Mouse (Mus musculus) central nervous system, embryonic 18 days (tissue): ENCODE results near the gene S100z. TPM values are rescaled to one million over a fixed set of nuclear protein-coding genes. Genes with fewer than 3 reads are reported as not detected.

Experiments
- polyA plus RNA-seq: library from polyadenylated mRNA; depleted of rRNA; stranded (reverse); fragments of >200 nt; gene quantifications from 2 replicates; pipeline ENCODE4 v1.2.3, GENCODE M21; 2012; rRNA removed

S100z gene
- not detected in 2 replicates for polyA plus RNA-seq

DNA sequence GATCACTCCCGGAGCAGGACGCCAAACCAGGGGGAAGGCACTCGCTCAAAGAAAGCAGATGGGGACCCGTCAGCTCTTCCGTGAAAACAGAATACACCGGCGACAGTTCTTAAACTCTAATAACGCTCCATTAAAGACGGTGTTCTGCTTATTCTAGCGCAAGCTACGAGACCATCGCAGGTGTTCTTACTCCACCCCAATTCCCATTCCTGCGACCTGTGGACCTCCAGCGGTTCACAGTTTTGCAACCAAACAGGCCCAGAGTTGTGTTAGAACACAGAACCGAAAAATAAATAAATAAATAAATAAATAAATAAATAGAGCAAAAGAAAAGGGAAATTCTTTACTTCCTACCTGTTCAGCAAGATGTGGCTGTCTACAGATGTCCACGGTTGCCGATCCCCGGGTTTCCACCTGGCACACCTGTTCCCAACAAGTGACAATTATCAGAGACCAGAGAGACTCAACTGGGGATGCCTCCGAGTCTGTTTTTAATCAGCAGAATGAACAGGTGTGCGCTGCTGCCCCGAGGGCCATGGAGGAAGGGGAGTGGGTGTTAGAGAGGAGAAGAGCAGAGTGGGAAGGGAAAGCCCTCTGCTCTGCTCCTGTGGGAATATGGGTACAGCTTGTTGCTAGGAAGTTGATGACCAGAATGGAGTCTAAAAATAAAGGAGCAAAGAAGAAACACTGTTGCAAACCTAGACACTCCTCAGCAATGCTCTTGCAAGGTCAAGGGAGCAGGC, at the start of gene S100z:
TSS of gene S100z (minus strand) at position 51 of the 743 bp plus-strand sequence.

DNA sequence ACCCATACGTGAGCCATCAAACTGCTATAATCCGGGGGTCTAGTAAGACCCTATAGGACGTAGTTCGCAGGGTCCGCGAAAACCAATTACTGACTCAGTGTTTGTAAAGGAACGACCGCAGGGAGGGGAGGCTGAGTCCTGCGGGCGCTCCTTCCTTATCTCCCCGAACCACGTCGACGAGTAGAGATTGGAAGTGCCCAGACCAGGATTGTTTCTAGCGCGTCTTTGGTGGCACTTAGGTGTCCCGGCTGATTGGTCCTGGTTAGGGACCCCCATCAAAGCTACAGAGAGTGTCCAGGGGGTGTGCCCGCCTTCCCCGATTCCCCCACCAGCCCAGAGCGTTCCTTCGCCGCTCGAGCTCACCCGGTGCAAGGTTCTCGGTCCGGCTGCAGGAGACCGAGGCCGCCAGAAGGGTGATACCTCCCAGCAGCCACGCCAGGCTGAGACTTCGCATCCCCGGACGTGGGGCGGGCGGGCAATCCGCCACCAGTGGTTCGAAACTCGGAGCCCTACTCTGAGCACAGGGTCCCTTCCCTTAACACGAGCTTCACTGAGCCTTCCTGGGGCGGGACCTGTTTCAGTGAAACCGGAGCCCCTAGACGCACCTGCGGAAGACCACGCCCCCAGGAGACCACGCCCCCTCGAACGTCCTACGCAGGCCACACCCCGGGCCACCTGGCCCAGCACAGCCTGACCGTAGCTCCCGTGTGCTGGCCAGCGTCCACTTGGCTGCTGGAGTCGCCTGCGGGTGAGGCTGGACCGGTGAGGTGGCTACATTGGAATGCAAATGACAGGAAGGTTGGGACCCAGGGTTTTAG, 46.4 kb upstream of the S100z start, which contains the start of gene F2rl1:
TSS of gene F2rl1 (minus strand) at position 554 of the 818 bp plus-strand sequence.

GRCm38 (mm10) chr13:95444824-95445223, 33.7 kb downstream of the S100z start, which contains the start of gene Crhbp:
Gene Crhbp, minus strand, starts transcription at chr13:95444924.

Other genes with a start within 250 kb of the S100z start
- gene Pde8b, start 228.4 kb downstream of the S100z start, polyA plus RNA-seq: 11.9 and 13.0 TPM in 2 replicates
- gene Zbed3, start 155.1 kb downstream of the S100z start, polyA plus RNA-seq: 26.2 and 26.8 TPM in 2 replicates
- 30.4 and 32.7 TPM in 2 replicates for gene Aggf1, start 103.4 kb downstream of the S100z start, polyA plus RNA-seq
- 3.3 and 4.1 TPM in 2 replicates for gene Crhbp, start 33.8 kb downstream of the S100z start, polyA plus RNA-seq
- 0.17 and 0.86 TPM in 2 replicates for gene F2rl1, start 46.5 kb upstream of the S100z start, polyA plus RNA-seq
- 16.8 and 17.8 TPM in 2 replicates for gene F2r, start 139.8 kb upstream of the S100z start, polyA plus RNA-seq
- gene F2rl2, start 218.1 kb upstream of the S100z start, polyA plus RNA-seq: 0.43 and 0.45 TPM in 2 replicates